Mouse (Mus musculus): Measurements from ENCODE around the gene E330034G19Rik. TPM values are rescaled to one million over a fixed set of nuclear protein-coding genes. Genes with fewer than 3 reads are reported as not detected.
A peak's percentile ranks its signal among the peaks of the same experiment; 100 is the strongest.
"Not testable (repeated sequence)": the region's sequence is repeated elsewhere in the genome, so short reads cannot be mapped to it uniquely, and the experiment has no call there.

E330034G19Rik gene
- polyA plus RNA-seq (2015; fragmentation: Nextera tagmentation; extraction: Ambion mirVana): 0.18 TPM in 1 of 2 replicates, not detected in the other

DNA sequence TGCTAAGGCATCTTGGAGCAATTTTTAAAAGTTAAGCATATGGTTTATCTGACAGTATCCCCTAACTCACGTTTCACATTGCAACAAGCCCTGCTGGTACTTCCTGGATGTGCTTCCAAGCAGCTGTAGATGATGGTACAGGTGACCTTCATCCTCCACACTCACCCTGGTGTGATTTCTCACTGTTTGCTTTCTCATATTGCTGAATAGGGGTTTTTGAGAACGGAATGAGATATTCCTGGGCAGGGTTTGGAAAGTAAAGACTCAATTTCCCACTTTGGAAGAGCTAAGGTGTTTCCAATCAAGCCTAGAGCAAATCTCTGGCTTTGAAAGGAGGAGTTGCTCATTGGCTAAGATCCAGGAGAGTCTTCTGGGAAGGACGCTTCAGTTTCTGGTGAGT is at the start of gene E330034G19Rik:
Gene E330034G19Rik (plus strand): TSS at position 301 of the 400 bp plus-strand sequence.
- no peak for DNase-seq (ENCODE audit: low spot score)

DNA sequence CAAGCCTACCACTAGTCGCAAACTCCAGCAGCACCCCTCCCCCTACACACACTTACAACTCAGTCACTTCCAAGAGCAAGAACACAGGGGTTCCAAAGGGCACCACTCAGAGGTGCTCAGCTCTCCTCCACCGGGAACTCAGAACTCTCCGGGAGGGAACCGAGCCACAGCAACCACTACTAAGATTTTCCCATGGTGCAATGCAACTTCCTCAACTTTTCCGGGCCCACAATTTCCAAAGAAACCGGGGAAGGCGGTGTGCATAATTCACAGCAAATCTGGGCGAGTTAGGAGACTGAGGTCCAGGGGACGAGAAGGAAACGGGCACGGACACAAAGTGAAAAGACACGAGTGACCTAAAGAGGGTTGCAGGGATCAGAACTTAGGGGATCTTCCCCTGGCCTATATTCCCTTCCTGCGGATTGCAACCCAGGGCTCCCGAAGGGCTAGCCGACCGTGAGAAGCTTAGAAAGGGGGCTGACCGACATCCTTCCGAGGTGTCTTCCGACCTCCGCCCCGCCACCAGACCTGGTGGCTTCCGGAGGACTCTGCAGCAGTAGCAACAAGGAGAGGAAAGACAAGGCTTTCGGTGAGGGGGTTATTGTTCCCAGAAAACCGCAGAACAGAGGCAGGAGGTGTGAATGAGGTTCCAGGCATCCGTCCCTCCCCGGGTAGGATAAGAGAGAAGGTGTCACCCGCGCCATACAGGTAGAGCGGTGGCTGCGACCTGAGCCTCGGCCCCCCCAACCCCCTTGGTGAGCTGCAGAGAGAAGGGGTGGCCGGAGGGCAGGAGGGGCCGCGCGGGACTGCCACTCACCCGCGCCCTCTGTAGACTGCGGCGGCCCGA is 48.5 kb upstream of the E330034G19Rik start:
- DNase-seq (ENCODE audit: low spot score): no peak

DNA sequence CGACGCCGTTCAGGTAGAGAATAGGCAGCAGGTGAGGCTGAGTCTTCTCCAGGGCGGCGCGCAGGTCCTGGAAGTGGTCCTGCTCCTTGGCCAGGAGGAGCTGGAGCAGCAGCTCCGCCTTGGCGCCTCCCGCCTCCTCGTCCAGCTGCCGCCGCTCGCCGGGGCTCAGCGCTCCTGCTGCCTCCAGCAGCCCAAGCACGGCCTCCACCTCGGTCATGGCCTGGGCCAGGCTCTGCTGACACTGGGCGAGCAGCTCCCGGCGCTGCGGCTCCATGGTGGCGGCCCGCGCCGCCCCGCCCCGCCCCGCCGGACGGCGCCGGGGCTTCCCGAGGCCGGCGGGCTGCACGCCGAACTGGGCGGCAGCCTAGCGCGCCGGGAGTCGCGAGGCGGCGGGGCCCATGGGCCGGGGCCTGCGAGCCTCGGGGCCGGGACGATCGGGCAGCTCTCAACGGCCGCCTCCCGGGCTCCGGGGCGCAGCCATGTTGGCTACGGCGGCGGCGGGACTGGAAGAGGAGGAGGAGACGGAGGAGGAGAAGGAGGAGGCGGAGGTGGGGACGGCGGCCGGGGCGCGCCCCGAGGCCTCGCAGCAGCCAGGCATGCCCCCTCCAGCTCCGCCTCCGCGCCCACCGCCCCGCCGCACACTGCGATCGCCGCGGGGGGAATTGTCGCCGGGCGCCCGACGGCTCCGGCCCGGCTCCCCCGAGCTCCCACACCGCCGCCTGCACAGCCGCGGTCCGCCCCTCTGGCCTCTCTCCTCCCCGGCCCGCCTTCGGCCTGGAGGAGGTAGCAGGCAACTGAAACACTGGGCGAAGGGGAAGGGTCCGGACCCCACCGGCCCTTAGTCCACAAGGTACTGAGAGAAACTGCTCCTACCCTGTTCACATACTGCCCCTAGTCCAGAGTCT is 47.6 kb upstream of the E330034G19Rik start, which contains the start of gene Dlg5:
Gene Dlg5 (minus strand): TSS at position 744 of the 905 bp plus-strand sequence.
- no peak for DNase-seq (ENCODE audit: low spot score)

DNA sequence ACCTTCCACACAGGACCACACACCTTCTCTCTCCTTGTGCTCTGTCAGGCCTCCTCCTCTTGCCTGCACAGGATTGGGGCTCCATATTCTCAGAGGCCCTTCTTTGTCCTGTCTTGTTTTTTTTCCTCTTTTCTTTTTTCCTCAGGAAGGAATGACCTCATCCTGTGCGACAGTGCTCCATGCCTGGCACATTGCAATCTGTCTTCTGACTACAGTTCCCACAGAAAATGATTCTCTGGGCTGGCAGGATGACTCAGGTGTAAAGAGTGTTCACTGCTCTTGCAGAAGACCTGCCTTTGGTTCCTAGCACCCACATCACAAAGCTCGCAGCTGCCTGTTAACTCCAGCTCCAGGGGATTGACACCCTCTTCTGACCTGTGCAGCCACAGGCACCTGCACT is 43.1 kb upstream of the E330034G19Rik start:
- DNase-seq (ENCODE audit: low spot score): no peak

DNA sequence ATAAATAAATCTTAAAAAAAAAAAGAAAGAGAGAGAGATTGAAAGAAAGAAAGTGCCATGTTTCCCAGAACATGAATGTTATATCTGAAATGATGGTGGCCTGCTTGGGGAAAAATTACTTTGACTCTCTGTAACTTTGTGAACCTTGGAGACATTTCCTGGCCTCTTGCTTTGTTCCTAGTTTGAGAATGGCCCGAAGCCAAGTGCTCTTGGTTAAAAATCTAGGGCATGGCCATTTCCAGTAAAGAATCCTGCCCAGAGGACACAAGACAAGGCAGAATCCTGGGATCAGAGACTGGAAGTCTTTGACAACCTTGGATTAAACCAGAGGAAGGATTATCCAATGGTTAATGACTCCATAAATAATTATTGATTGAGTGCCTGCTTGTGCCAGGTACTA is 41.7 kb upstream of the E330034G19Rik start:
- DNase-seq (ENCODE audit: low spot score): no peak

DNA sequence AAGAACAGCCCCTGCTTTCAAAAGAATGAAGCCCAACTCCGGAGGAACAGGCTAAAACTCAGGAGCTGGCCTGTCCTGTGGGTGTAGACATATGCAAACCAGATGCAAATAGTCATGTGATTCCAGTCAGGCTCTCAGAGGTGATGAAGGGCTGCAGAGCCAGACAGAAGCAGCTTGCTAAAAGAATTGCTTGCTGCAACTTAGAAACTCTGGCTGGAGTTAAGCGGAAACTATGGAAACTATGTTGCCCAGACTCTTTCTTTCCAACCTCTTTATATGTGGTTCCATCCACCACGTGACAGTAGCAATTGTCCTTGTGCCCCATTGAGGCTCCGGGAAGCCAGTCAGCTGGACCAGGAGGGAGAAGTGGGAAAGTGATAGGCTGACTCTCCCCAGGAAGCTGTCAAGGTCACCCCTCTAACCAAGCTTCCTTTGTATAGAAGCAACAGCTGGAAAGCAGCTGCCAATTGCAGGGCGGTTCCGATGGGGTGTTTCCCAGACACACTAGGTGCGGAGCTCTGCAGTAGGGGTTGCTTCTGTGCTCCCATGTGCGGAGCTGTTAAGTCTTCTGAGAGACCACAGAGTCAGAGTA is 39.3 kb upstream of the E330034G19Rik start:
- DNase-seq (ENCODE audit: low spot score): no peak

DNA sequence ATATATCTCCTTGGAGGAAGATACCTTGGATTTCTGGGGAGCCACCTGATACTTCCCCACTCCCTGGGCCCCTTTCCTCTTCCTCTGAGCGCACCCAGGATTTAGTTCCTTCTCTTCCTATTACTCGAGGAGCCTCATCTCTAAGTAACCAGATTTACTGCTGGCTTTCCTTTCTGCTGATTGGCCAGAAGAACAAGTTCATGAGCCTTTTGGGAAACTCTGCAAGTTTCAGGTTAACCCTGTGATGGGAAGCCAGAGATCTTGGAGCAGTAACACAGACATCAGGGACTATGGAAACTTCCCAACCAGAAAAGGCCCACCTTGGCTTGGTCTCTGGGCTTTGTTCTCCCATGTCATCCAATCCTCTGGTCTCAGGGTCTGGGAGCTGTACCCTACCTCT is 37.1 kb upstream of the E330034G19Rik start:
- DNase-seq (ENCODE audit: low spot score): no peak

DNA sequence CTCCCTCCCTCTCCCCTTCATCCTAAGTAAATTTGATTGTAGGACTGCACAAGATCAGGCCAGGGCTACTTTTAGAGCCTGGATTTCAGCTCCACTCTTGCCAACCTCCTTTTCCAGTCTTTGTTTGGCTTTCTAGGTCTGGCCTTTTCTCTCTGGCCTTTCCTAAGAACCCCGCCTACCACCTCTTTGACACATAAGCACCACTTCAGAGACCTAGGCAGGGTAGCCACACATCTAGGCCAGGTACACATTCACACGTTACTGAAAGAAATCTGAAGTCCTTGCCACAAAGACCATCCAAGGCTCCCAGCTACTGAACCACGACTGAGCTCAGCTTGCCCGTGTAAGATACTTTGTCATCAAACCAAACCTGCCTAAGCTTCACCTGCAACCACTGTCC is 32.6 kb upstream of the E330034G19Rik start:
- DNase-seq (ENCODE audit: low spot score): no peak

DNA sequence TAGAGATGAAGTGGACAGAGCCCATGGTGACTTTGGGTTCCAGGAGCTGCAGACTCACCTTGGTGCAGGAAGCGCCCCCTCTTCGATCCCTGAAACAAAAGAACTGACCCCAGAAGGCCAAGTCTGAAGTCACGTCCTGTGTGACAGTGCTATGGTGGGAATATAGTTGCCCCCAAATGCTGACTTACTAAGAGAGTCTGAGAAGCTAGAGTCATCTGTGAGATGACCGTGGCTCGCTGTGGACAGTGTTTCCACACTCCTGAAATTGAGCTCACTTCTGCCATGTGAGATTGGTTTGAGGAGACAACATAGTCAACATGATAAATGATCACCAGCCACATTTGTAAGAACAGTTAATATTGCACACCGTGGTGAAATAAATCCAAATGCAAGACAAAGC is 30.6 kb upstream of the E330034G19Rik start:
- no peak for DNase-seq (ENCODE audit: low spot score)

DNA sequence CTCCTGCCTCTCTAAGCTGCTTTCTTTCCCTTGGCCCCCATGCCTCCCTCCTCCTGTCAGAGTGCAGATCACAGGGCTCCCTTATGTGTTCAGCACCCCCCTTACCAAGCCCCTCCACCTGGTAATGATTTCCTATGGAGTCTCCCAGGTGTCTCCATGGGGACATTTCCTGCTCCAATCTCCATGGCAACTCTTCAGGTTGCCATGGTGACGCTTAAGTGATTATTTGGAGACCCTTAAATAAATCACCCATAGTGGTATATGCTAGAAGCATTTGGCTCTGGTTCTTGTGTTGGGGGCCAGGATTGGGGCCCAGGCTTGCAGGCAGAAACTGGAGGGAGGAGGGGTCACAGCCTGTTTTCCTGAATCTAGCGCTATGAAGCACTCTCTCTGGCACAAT is 30.1 kb upstream of the E330034G19Rik start:
- no peak for DNase-seq (ENCODE audit: low spot score)

DNA sequence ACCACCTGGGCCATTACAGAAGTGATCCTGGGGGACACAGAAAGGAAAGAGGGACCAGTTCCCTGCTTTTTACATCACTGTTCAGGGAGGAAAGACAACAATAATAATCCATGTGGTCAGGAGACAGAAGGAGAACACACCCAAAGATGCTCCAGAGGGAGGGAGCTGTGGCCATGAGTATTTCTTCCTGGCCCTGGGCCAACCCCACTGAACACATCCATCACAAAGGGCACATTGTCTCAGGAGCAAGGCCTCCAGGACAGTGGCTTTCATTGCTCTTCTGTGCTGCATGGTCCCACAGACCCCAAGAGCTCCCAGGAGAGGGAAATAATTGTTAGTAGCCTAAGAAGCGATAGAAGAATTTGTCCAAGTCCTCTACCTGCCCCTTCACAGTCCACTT is 23.4 kb upstream of the E330034G19Rik start:
- no peak for DNase-seq (ENCODE audit: low spot score)

DNA sequence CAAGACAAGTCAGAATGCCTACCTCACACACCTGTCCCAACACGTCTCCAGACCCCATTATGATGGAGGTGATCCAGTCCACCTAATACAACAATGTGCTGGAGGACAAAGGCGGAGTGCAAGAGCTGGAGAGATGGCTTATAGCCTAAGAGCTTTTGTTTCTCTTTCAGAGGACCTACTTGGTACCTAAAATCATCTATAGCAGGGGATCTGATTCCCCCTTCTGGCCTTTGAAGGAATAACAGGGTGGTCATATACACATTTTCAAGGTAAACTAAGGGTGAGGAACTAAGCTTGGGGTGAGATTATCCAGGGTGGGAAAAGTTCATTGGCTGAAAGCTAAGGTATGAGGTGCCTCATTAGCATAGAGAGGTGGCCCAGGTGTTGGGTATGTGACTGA is 19.4 kb upstream of the E330034G19Rik start:
- no peak for DNase-seq (ENCODE audit: low spot score)

DNA sequence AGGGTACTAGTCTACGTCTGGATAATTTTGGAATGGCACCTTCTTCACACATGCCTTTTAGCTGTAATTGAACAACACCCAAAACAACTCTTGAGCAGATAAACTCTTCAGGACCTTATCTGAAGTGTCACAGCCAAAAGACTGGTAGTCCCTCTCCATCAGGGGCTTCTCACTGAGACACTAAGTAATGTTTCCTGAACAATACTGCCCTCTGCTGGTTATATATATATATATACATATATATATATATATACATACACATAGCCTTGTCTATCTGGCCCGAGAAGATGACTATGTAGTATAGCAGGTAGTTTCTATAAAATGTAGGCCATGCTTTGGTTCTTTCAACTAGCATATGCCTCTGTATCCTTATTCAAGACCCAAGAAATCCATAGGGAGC is 17.5 kb upstream of the E330034G19Rik start:
- no peak for DNase-seq (ENCODE audit: low spot score)

DNA sequence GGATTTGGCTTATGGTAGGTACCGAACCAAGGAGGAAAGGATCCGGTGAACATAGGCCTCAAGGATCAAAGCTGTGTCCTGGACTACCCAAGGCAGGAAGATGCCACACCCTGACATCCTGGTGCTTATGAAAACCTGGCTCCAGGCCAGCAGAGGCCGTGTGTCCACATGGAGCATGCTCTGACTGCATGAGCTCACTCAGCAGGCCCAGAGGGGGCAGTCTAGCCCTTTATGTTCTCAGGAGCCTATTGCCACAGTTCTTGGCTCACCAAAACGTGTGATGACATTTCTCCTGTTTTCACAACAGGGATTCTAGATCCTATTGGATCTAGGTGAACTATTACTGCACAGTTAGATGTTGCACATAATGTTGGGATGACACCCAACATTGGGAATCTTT is 11.7 kb upstream of the E330034G19Rik start:
- no peak for DNase-seq (ENCODE audit: low spot score)

DNA sequence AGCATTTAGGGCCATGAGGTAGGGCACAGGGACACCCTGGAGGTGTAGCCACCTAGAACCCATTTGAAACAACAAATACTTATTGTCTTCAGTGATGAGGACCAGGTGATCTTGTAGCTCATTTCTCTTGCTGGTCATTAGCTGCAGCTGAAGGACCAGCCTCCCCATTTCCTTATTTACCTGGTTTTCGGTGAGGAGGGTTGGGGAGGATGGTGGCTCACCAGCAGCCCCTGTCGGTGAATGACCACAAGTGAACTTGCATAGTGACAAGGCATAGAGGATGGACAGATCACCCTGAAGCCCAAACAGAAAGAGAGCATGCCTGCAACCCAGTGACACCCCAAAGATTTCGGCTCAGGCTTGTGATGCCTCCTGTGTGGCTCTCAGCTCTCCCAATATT is 10.7 kb upstream of the E330034G19Rik start:
- no peak for DNase-seq (ENCODE audit: low spot score)

DNA sequence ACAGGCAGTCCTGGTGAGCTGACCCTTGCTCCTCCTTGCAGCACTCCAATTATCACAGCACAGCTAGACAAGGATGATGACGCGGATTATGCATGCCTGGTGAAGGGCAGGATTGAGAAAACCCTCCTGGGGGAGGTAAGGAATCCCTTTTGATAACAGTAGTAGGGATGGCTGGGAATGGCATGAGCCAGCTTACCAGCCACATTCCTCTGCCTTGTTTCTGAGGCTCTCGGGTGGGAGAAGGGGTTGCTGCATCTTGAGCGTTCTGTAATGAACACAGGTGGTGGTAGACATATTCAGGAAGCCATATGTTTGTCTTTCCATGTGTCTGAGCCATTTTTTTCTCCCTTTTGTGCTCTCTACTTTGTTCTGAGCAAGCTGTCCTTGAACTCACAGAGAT is 6.9 kb upstream of the E330034G19Rik start:
- DNase-seq (ENCODE audit: low spot score): no peak

DNA sequence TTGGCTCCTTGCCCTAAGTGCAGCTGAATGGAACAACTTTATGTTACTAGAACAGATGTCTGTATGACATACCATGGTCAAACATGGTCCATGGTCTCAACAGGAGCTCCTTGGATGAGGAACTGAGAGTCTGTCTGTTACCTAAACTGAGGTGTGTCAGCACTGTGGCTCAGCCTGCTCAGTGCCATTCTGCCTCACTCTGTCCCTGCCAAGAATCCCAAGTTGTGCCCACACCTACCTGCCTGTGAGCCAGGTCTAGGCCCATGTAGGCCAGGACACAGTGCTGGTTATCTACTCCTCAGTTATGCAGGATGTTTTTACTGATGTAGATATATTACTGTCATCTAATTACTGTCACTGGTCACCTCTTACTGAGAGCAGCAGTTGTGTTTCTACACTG is 2.3 kb upstream of the E330034G19Rik start:
- DNase-seq (ENCODE audit: low spot score): no peak

DNA sequence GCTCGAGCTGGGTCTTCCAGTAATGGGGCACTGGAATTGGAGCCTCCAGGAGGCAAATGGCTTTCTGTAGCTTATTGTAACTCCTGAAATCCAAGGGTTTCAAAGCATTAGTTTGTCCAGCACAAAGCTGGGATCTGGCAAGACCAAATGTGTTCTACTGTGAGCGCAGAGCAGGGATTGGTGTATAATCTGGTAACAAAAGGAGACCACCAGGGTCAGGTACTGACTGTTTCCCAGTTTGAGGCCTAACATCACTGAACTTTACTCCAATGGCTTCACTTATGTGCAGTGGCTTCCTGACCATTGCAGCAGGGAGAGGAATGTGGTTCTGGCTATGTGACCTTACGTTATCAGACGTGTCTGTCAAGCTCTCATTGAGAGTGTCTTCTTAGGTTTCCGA is 617 bp downstream of the E330034G19Rik start:
- no peak for DNase-seq (ENCODE audit: low spot score)

DNA sequence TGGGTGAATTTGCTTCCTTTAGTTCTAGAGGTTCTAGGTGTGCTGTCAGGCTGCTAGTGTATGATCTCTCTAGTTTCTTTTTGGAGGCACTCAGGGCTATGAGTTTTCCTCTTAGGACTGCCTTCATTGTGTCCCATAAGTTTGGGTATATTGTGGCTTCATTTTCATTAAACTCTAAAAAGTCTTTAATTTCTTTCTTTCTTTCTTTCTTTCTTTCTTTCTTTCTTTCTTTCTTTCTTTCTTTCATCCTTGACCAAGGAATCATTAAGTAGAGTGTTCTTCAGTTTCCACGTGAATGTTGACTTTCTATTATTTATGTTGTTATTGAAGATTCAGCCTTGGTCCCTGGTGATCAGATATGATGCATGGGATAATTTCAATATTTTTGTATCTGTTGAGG is 9.1 kb downstream of the E330034G19Rik start:
- not testable (repeated sequence) for DNase-seq (ENCODE audit: low spot score)

DNA sequence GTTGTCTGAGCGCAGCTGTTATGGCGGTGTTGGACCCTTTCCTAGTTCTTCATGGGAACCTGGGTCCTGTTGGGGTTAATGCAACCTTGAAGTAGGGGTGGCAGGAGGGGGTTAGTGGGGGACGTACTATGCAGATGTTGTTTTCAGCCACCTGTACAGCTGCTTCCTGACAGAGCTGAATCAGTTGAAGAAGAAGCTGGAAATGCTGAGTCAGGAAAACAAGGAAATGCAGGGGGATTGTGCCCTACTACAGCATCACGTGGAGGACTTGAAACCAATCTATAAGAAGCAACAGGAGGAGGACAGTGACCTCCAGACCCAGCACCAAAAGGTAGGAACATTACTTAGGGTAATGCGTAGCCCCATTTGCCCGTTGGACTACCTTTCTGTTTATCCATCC is 13.7 kb downstream of the E330034G19Rik start:
- DNase-seq (ENCODE audit: low spot score): no peak

DNA sequence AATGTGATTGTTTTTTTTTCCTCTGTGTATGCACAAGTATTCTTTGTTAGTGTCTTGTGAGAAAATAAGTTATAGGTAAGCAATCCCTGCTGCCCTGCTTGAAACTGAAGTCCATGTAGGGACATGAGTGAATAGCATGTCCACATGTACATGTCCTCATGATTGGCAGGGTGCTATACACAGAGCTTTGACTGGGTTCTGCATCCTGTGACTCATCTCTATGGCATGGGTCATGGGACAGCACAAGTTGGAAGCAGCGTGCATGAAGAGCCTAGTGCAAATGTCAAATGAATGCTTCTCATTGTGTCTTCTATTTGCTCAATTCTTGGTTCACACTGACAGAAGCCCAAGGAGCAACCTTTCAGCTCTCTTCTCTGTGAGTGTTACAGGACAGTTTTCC is 14.1 kb downstream of the E330034G19Rik start:
- no peak for DNase-seq (ENCODE audit: low spot score)

DNA sequence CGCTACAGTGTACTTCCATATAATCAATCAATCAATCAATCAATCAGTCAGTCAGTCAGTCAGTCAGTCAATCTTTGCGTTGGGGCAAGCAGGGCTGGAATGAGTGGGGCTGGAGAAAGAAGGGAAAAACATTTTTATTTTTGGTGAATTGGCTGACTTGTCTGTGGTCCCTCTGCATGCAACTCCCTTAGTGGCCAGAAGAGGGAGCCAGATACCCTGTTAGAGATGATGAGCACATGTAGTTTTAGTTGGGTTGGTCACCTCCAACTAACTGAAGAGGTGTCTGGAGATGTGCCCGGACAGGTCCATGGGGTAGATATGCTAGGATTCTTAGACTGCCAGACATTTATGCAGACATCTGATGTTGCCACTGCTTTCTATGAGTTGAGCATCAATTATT is 18.1 kb downstream of the E330034G19Rik start:
- DNase-seq (ENCODE audit: low spot score): peak; percentile 58

All from thymus, postnatal 0 days (tissue).